Mouse (Mus musculus) lung, postnatal 0 days (tissue): ENCODE data around the gene Usp3. TPM values are rescaled to one million over a fixed set of nuclear protein-coding genes. Genes with fewer than 3 reads are reported as not detected.

Experiments used
- ATAC-seq: fragments of 200-750 bp; cut with Nextera tagmentation; 2 replicates; pipeline ENCODE4 v1.8.0; 2017; ENCODE audit warnings: moderate library complexity
- DNase-seq: peaks from one replicate; pipeline ENCODE4 v3.0.0-alpha.2; 2016; ENCODE audit warnings: low spot score
- H3K27ac ChIP-seq: fragments of 300-500 bp; sonication (generic); 2 replicates; pipeline ENCODE4 v1.5.1; 2014; ENCODE audit warnings: antibody characterized with exemption, mild to moderate bottlenecking, low read length, mixed read lengths
- H3K27me3 ChIP-seq: fragments of 300-500 bp; sonication (generic); replicated peaks from 2 replicates; pipeline ENCODE4 v1.6.1; 2014; ENCODE audit warnings: low read length, mixed read lengths; ENCODE audit not compliant: insufficient read depth
- H3K36me3 ChIP-seq: fragments of 300-500 bp; sonication (generic); 2 replicates; pipeline ENCODE4 v1.6.1; 2014; ENCODE audit warnings: low read length, mixed read lengths; ENCODE audit not compliant: insufficient read depth
- H3K4me1 ChIP-seq: fragments of 300-500 bp; sonication (generic); 2 replicates; pipeline ENCODE4 v1.6.1; 2014; ENCODE audit warnings: antibody characterized with exemption, low read depth, low read length, mixed read lengths; ENCODE audit not compliant: insufficient read depth
- H3K4me2 ChIP-seq: fragments of 300-500 bp; sonication (generic); replicated peaks from 2 replicates; pipeline ENCODE4 v1.6.1; 2014; ENCODE audit warnings: low read depth, mild to moderate bottlenecking, low read length, moderate library complexity, mixed read lengths
- H3K4me3 ChIP-seq: fragments of 300-500 bp; sonication (generic); 2 replicates; pipeline ENCODE4 v1.5.1; 2014; ENCODE audit warnings: low read depth, low read length
- H3K9ac ChIP-seq: fragments of 300-500 bp; sonication (generic); replicated peaks from 2 replicates; pipeline ENCODE4 v1.6.1; 2014; ENCODE audit warnings: low read depth, mild to moderate bottlenecking
- H3K9me3 ChIP-seq: fragments of 300-500 bp; sonication (generic); 2 replicates; pipeline ENCODE4 v1.6.1; 2016; ENCODE audit warnings: low read length, mixed read lengths
- CTCF ChIP-seq: IDR thresholded peaks from 2 replicates; pipeline ENCODE4 v1.5.1; 2016; ENCODE audit warnings: antibody characterized with exemption, mild to moderate bottlenecking
- EP300 ChIP-seq: IDR thresholded peaks from 2 replicates; pipeline ENCODE4 v1.6.1; 2016; ENCODE audit warnings: antibody characterized with exemption, mild to moderate bottlenecking, control low read depth
- WGBS: fragments of 180-500 bp; shearing (Covaris S2); extraction: QIAGEN DNeasy Blood & Tissue Kit; methylation state at CpG from one replicate; pipeline ENCODE4 v1.1.7; 2014; 5-methylcytosine and 5-hydroxymethylcytosine counted together
- polyA plus RNA-seq: library from polyadenylated mRNA; unstranded; fragments of >200 nt; fragmentation: Nextera tagmentation; extraction: Ambion mirVana; gene quantifications from 2 replicates; pipeline ENCODE4 v1.2.1, GENCODE M21; 2015

The Usp3 gene
- polyA plus RNA-seq, 1 experiment from 2014 or later, result 45.9 TPM

DNA sequence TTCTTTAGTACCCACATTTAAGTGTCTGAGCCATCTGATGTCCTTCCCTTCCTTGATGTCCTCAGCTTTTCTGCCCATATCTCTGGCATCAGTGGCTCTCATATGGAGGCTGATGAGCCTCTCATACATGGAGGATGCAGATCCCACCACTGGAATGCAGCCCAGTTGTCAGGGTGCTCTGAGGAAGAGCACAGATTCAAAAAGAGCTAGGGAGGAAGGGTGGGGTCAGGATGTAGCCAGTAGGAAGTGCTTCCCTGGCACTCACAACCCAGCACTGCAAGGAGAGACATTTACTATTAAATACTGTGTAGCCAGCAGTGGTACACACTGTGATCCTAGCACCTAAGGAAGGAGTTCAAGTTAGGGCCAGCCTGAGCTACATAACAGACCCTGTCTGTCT is 86.5 kb downstream of the Usp3 start:
- Histone ChIP-seq H3K27me3 (no peaks in the 10 kb centered on the region), H3K4me2 (no peak overlapping the region), H3K4me3 (no peak overlapping the region), H3K9me3 (no peaks in the 10 kb centered on the region), H3K36me3 (peaks cover 36% of the 10 kb centered on the region), H3K4me1 (no peaks in the 10 kb centered on the region), H3K27ac (no peak overlapping the region), H3K9ac (no peak overlapping the region)
- DNase-seq (peak; percentile 36), ATAC-seq (peak; percentile 63)
- TF ChIP-seq CTCF (no peak), EP300 (peak; percentile 24; the same call in 1 of the 2 replicates)

DNA sequence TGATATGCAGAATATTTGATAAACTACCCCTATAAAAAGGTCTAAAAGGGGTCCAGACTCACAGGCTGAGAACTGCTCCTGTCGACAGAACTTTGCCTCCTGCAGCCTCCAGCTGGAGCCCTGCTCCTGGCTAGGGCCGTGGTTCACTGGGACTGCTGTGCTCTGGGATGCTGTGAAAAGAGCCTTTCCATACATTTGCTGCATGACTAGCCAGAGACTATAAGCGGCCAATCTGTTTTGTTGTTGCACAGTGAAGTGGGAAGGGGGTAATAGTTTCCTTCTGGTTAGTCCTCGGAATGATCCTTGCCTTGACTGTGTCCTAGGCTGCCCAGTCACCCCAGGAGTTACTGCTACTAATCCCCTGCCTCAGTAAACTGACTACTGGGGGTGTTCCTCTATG is 86.9 kb downstream of the Usp3 start:
- TF ChIP-seq EP300 (no peak), CTCF (no peak)
- WGBS, result 85% methylated on average over 4 of the region's 4 CpGs
- Histone ChIP-seq H3K4me2 (no peak overlapping the region), H3K9me3 (no peaks in the 10 kb centered on the region), H3K27me3 (no peaks in the 10 kb centered on the region), H3K36me3 (peaks cover 40% of the 10 kb centered on the region), H3K9ac (no peak overlapping the region), H3K27ac (no peak overlapping the region), H3K4me3 (no peak overlapping the region), H3K4me1 (no peaks in the 10 kb centered on the region)
- DNase-seq (no peak), ATAC-seq (no peak)

DNA sequence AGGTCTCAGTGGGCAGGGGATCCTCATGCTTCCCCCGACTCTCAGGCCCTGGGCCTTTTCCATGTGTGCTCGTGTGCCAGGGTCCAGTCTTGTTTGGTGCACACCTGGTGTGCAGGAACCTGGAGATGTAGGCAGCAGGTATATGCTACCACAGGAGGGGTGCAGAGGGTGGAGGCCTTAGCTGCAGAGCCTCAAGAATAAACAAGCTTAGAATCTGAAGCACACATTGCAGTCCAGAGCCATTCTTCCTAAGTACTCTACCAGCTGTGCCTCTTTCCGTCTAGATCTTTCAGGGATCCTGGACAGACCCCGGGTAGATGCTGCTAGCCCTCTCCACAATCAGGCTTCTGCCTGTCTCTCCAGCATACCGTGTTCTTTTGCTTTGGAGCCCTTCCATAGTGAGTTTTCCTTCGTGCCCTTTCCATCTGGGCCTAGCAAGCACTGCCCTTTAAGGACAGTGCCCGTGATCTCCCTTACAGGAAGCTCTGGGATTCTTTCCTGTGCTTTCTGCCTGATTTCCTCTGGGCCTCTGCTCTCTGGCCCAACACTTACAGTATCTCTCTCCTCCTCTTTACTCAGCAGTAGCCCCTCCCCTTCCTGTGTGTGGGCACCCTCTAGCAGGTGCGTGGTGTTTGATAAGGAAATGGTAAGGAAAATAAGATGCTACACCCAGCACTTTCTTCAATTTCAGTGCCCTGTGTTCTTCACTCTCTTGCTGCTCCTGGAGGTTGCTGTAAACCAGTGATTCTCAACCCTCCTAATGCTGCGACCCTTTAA is 87.6 kb downstream of the Usp3 start:
- 77% methylated on average over 9 of the region's 9 CpGs for WGBS
- no peaks in the 10 kb centered on the region for H3K9me3 ChIP-seq

DNA sequence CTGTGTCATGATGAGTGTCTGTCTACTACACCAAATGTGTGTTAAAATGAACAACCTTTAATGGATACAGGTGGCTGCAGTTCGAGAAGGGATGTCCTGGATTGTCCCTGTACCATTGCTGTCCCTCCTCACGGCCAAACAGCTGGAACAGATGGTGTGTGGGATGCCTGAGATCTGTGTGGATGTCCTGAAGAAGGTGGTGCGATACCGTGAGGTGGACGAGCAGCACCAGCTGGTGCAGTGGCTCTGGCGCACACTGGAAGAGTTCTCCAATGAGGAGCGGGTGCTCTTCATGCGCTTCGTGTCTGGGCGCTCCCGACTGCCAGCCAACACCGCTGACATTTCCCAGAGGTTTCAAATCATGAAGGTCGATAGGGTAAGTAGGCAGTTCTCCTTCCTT is 88.4 kb downstream of the Usp3 start:
- Histone ChIP-seq H3K4me2 (no peak overlapping the region), H3K9me3 (no peaks in the 10 kb centered on the region), H3K4me1 (no peaks in the 10 kb centered on the region), H3K27ac (no peak overlapping the region), H3K36me3 (peaks cover 40% of the 10 kb centered on the region), H3K9ac (no peak overlapping the region), H3K27me3 (no peaks in the 10 kb centered on the region), H3K4me3 (no peak overlapping the region)
- TF ChIP-seq CTCF, result no peak
- TF ChIP-seq EP300, result no peak
- 89% methylated on average over 13 of the region's 13 CpGs for WGBS
- ATAC-seq, result no peak
- no peak for DNase-seq

More for the DNA sequence above, 87.6 kb downstream of the Usp3 start:
- Histone ChIP-seq H3K4me2 (no peak overlapping the region), H3K4me1 (no peaks in the 10 kb centered on the region), H3K36me3 (peaks cover 40% of the 10 kb centered on the region), H3K27ac (no peak overlapping the region), H3K27me3 (no peaks in the 10 kb centered on the region), H3K9ac (no peak overlapping the region), H3K4me3 (no peak overlapping the region)
- ATAC-seq, result peak; percentile 41
- DNase-seq, result no peak
- TF ChIP-seq CTCF (no peak), EP300 (no peak)

DNA sequence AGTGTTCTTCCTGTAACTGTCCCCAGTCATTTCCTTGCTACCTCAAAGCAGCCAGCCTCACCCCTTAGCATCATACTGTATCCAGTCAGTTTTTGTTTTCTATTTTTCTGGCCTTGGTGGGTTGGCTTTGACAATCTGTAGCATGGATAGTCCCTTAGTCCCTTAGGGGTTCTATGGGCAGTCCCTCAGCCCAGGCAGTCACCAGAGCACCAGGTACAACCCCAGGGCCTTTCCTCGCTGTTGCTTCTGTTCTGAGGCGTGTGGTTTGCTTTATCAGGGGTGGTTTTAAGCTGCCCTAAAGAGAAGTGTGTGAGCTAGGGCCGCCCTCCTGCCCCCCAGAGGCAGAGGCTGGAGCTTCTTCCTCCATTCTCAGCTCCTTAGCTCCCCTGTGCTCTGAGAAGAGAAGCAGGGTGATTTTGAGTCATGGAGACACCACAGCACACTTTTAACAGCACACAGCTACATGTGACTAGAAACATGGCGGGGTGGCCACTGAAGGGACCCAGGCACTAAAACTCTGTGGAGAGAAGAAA is 89.0 kb downstream of the Usp3 start:
- no peak for DNase-seq
- WGBS, result 77% methylated on average over 4 of the region's 4 CpGs
- H3K9me3 ChIP-seq, result no peaks in the 10 kb centered on the region
- peaks cover 40% of the 10 kb centered on the region for H3K36me3 ChIP-seq
- no peak overlapping the region for H3K9ac ChIP-seq
- 0 out of 2 replicates have a peak overlapping the region, but pooled peaks have one; percentile 9 for H3K27ac ChIP-seq
- H3K4me3 ChIP-seq, result no peak overlapping the region
- H3K4me2 ChIP-seq, result no peak overlapping the region
- TF ChIP-seq CTCF, result peak; percentile 35
- no peak for TF ChIP-seq EP300
- no peak for ATAC-seq
- no peaks in the 10 kb centered on the region for H3K27me3 ChIP-seq
- no peaks in the 10 kb centered on the region for H3K4me1 ChIP-seq

DNA sequence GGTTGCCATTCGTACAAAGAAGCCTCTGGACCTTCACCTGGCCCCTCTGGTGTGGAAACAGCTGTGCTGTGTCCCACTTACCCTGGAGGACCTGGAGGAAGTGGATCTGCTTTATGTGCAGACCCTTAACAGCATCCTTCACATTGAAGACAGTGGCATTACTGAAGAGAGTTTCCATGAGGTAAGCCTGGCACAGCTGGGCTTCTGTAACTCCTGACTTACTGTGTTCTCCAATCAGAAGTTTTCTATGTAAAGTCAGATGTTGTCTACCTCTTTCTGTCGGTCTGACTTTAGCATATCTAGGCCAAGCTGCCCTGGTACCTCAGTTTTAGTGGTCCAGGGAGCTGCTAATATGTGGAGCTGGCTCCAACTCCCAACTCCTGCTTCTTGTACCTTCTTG is 91.7 kb downstream of the Usp3 start:
- H3K36me3 ChIP-seq, result peaks cover 36% of the 10 kb centered on the region
- H3K4me3 ChIP-seq, result no peak overlapping the region
- no peak for DNase-seq
- no peaks in the 10 kb centered on the region for H3K9me3 ChIP-seq
- WGBS, result 71% methylated on average over 2 of the region's 2 CpGs
- no peak overlapping the region for H3K9ac ChIP-seq
- H3K27ac ChIP-seq, result no peak overlapping the region
- ATAC-seq, result no peak
- no peaks in the 10 kb centered on the region for H3K4me1 ChIP-seq
- no peak for TF ChIP-seq EP300
- TF ChIP-seq CTCF, result no peak
- H3K27me3 ChIP-seq, result no peaks in the 10 kb centered on the region
- no peak overlapping the region for H3K4me2 ChIP-seq
